Mouse (Mus musculus) stomach, postnatal 0 days (tissue): ENCODE results near the gene Dbn1. TPM values are rescaled to one million over a fixed set of nuclear protein-coding genes. Genes with fewer than 3 reads are reported as not detected.
A peak's percentile ranks its signal among the peaks of the same experiment; 100 is the strongest.

Source experiments
- ATAC-seq: fragments of 200-750 bp; cut with Nextera tagmentation; 2 replicates; pipeline ENCODE4 v1.8.0; 2017; ENCODE audit not compliant: low FRiP score, low TSS enrichment
- DNase-seq: peaks from one replicate; pipeline ENCODE4 v3.0.0-alpha.2; 2016; ENCODE audit warnings: low spot score
- H3K27ac ChIP-seq: fragments of 300-500 bp; sonication (generic); replicated peaks from 2 replicates; pipeline ENCODE4 v1.5.1; 2014; ENCODE audit warnings: mild to moderate bottlenecking, control low read depth
- H3K27me3 ChIP-seq: fragments of 300-500 bp; sonication (generic); 2 replicates; pipeline ENCODE4 v1.6.1; 2014; ENCODE audit warnings: low read length; ENCODE audit not compliant: control insufficient read depth, insufficient read depth
- H3K36me3 ChIP-seq: fragments of 300-500 bp; sonication (generic); 2 replicates; pipeline ENCODE4 v1.6.1; 2014; ENCODE audit warnings: low read length, mixed read lengths; ENCODE audit not compliant: control insufficient read depth, insufficient read depth
- H3K4me1 ChIP-seq: fragments of 300-500 bp; sonication (generic); replicated peaks from 2 replicates; pipeline ENCODE4 v1.6.1; 2014; ENCODE audit warnings: antibody characterized with exemption; ENCODE audit not compliant: control insufficient read depth, insufficient read depth
- H3K4me2 ChIP-seq: fragments of 300-500 bp; sonication (generic); replicated peaks from 2 replicates; pipeline ENCODE4 v1.6.1; 2014; ENCODE audit warnings: low read depth, mild to moderate bottlenecking, control low read depth, moderate library complexity
- H3K4me3 ChIP-seq: fragments of 300-500 bp; sonication (generic); 2 replicates; pipeline ENCODE4 v1.5.1; 2014; ENCODE audit warnings: low read depth, low read length, control low read depth
- H3K9ac ChIP-seq: fragments of 300-500 bp; sonication (generic); 2 replicates; pipeline ENCODE4 v1.6.1; 2014; ENCODE audit warnings: mild to moderate bottlenecking, low read length, control low read depth, mixed read lengths
- H3K9me3 ChIP-seq: fragments of 300-500 bp; sonication (generic); 2 replicates; pipeline ENCODE4 v1.6.1; 2016; ENCODE audit warnings: low read length; ENCODE audit not compliant: control insufficient read depth
- CTCF ChIP-seq: IDR thresholded peaks from 2 replicates; pipeline ENCODE4 v1.5.1; 2016; ENCODE audit warnings: antibody characterized with exemption, low read depth, mild to moderate bottlenecking, moderate library complexity
- EP300 ChIP-seq: optimal IDR thresholded peaks from 2 replicates; pipeline ENCODE3; 2016; ENCODE audit warnings: antibody characterized with exemption
- WGBS: fragments of 180-500 bp; shearing (Covaris S2); extraction: QIAGEN DNeasy Blood & Tissue Kit; methylation state at CpG from one replicate; pipeline ENCODE4 v1.1.7; 2014; 5-methylcytosine and 5-hydroxymethylcytosine counted together
- polyA plus RNA-seq: library from polyadenylated mRNA; unstranded; fragments of >200 nt; fragmentation: Nextera tagmentation; extraction: Ambion mirVana; gene quantifications from 2 replicates; pipeline ENCODE4 v1.2.1, GENCODE M21; 2015

Dbn1 gene
- polyA plus RNA-seq, 1 experiment from 2014 or later: 39.3 TPM

DNA sequence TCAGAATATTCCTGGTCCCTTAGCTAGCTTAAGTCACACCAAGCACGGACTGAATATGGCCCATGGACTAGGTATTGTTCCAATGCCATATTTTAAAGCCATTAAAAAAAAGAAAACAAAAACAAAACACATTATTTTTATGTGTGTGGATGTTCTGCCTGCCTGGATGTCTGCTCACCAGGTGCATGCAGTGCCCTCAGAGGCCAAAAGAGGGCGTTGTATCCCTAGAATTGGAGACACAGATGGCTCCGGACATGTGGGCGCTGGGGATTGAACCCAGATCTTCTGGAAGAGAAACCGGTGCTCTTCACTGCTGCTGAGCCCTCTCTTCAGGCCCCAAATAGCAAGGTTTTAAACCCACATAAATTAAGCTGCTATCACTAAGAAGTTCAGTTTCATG lies 9.9 kb downstream of the Dbn1 start:
- ATAC-seq (no peak), DNase-seq (peak; percentile 54)
- H3K36me3 ChIP-seq: peaks cover 2% of the 10 kb centered on the region; the same call in 1 of the 2 replicates
- 47% methylated on average over 5 of the region's 5 CpGs for WGBS
- no peak overlapping the region for H3K4me3 ChIP-seq
- H3K4me1 ChIP-seq: no peaks in the 10 kb centered on the region
- H3K4me2 ChIP-seq: no peak overlapping the region
- H3K27me3 ChIP-seq: no peaks in the 10 kb centered on the region
- H3K9ac ChIP-seq: no peak overlapping the region
- TF ChIP-seq EP300 (no peak), CTCF (peak; percentile 70)
- H3K9me3 ChIP-seq: no peaks in the 10 kb centered on the region
- no peak overlapping the region for H3K27ac ChIP-seq

DNA sequence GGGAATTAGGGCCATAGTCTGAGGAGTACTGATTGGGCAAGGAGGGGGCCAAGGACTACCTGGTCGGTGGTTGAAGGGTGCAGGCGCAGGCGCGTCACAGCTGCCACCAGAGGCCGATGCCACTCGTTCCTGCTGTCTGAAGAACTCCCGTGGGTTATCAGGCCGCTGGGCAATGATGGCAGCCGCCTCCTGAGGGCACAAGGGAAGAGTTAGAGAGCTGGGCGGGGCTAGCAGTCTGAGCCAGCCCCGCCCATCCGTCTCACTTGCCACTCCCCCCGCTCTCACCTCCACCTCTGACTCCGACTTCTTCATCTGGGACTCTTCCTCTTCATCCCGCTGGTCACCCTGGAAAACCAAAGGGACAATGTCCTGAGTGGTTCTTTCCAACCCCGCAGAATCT lies 10.4 kb downstream of the Dbn1 start:
- Histone ChIP-seq H3K27ac (no peak overlapping the region), H3K4me1 (no peaks in the 10 kb centered on the region), H3K27me3 (no peaks in the 10 kb centered on the region), H3K4me3 (no peak overlapping the region), H3K9me3 (no peaks in the 10 kb centered on the region), H3K4me2 (no peak overlapping the region), H3K9ac (no peak overlapping the region), H3K36me3 (peaks cover 2% of the 10 kb centered on the region; the same call in 1 of the 2 replicates)
- TF ChIP-seq EP300 (no peak), CTCF (peak; percentile 10; the same call in 1 of the 2 replicates)
- ATAC-seq: no peak
- DNase-seq: no peak
- 62% methylated on average over 16 of the region's 16 CpGs for WGBS

DNA sequence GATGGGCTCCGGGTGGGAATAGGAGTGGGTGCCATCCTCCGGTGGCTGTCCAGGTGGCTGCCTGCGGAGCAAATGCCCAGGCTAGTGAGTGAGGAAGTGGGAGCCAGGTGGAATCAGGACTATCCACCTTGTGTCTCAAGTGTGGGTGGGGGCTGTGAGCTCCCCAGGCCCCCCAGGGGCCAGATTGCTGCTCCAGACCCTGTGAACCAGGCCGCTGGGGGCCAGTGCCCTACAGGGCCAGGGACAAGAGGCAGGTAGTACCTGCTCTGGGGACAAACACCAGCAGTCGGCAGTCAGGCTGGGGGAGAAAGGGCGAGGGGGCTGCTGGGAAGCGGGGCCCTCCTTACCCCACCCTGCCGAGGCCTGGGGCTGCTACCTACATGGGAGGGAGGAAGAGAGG lies 11.7 kb downstream of the Dbn1 start:
- 85% methylated on average over 8 of the region's 8 CpGs for WGBS
- no peaks in the 10 kb centered on the region for H3K9me3 ChIP-seq
- no peaks in the 10 kb centered on the region for H3K27me3 ChIP-seq
- H3K4me2 ChIP-seq: no peak overlapping the region
- DNase-seq (no peak), ATAC-seq (no peak)
- H3K9ac ChIP-seq: no peak overlapping the region
- no peaks in the 10 kb centered on the region for H3K4me1 ChIP-seq
- H3K36me3 ChIP-seq: peaks cover 2% of the 10 kb centered on the region; the same call in 1 of the 2 replicates
- no peak overlapping the region for H3K27ac ChIP-seq
- TF ChIP-seq EP300: no peak
- TF ChIP-seq CTCF: no peak
- no peak overlapping the region for H3K4me3 ChIP-seq

DNA sequence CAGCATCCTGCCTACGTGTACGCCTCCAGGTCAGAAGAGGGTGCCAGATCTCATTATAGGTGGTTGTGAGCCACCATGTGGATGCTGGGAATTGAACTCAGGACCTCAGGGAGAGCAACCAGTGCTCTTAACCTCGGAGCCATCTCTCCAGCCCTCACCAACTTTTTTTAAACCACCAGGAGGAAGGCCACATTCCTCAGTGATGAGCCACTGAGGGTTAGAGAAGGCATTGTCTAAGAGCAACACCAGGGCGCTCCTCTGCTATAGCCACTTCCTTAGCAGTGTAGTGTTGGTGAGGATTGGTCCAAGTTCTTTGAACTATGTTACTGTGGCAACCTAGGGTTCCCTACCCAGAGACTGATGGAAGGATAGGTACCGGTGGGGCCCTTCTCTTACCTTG lies 12.2 kb downstream of the Dbn1 start:
- 86% methylated on average over 5 of the region's 5 CpGs for WGBS
- no peak overlapping the region for H3K9ac ChIP-seq
- no peak for TF ChIP-seq CTCF
- TF ChIP-seq EP300: no peak

DNA sequence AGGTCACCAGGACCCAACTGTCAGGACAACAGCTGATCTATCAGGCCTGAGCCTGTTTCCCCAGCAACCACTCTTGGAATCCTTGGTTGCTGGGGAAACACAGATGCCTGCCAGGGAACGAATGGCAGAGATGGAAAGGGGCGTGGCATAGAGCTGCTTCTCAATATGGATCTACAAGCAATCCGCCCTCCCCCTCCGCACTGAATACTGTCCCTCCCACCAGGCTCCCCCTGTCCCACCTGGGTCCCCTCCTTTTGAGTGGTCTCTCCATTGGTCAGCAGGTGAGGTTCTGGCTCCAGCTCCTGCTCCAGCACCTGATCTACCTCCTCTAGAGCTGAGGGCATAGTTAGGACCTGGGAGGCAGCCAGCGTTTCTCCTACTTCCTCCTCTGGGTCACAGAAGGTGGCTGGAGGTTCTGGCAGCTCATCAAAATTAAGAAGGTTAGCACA lies 13.3 kb downstream of the Dbn1 start:
- 42% methylated on average over 5 of the region's 5 CpGs for WGBS
- DNase-seq (no peak), ATAC-seq (no peak)
- Histone ChIP-seq H3K4me3 (no peak overlapping the region), H3K4me2 (no peak overlapping the region), H3K9ac (no peak overlapping the region), H3K27me3 (no peaks in the 10 kb centered on the region), H3K36me3 (peaks cover 2% of the 10 kb centered on the region; the same call in 1 of the 2 replicates), H3K27ac (no peak overlapping the region), H3K9me3 (no peaks in the 10 kb centered on the region), H3K4me1 (no peaks in the 10 kb centered on the region)
- TF ChIP-seq EP300 (no peak), CTCF (no peak)

More for the DNA sequence above, 12.2 kb downstream of the Dbn1 start:
- Histone ChIP-seq H3K4me2 (no peak overlapping the region), H3K36me3 (peaks cover 2% of the 10 kb centered on the region; the same call in 1 of the 2 replicates), H3K27me3 (no peaks in the 10 kb centered on the region), H3K9me3 (no peaks in the 10 kb centered on the region), H3K4me3 (no peak overlapping the region), H3K27ac (no peak overlapping the region), H3K4me1 (no peaks in the 10 kb centered on the region)
- no peak for ATAC-seq
- no peak for DNase-seq

DNA sequence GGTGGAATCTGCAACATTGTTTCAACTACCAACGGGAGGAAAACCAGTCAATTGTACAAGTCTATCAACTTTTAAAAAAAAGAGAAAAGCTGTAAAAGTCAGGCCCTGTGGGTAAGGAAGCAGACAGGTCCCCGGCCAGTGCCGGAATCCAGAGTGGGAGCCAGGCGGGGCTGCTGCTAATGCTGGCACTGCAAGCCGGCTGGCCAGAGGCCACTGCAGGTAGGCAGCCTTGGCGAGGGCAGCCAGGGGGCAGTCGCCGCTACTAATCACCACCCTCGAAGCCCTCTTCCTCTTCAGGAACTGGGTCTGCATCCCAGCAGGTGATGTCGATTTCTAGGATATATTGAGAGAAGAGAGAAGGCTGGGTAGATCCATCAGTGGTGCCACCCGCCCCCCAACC lies 13.9 kb downstream of the Dbn1 start:
- no peak for DNase-seq
- H3K9ac ChIP-seq: no peak overlapping the region
- H3K4me2 ChIP-seq: no peak overlapping the region
- peaks cover 2% of the 10 kb centered on the region; the same call in 1 of the 2 replicates for H3K36me3 ChIP-seq
- H3K27me3 ChIP-seq: no peaks in the 10 kb centered on the region
- ATAC-seq: no peak
- no peak for TF ChIP-seq EP300
- peak; percentile 18; the same call in 1 of the 2 replicates for TF ChIP-seq CTCF
- WGBS: 71% methylated on average over 11 of the region's 11 CpGs
- H3K9me3 ChIP-seq: no peaks in the 10 kb centered on the region
- H3K27ac ChIP-seq: no peak overlapping the region
- no peaks in the 10 kb centered on the region for H3K4me1 ChIP-seq
- H3K4me3 ChIP-seq: no peak overlapping the region
